Mouse (Mus musculus) cerebellum, adult (tissue): Measurements from ENCODE around the gene Dnal4.

Source experiments
- ATAC-seq: cut with Nextera tagmentation; 2 replicates; pipeline ENCODE4 v1.9.2; 2017; ENCODE audit warnings: mild to moderate bottlenecking, moderate library complexity, mixed read lengths; ENCODE audit not compliant: insufficient number of reproducible peaks, low FRiP score, low TSS enrichment

Dnal4 gene

DNA sequence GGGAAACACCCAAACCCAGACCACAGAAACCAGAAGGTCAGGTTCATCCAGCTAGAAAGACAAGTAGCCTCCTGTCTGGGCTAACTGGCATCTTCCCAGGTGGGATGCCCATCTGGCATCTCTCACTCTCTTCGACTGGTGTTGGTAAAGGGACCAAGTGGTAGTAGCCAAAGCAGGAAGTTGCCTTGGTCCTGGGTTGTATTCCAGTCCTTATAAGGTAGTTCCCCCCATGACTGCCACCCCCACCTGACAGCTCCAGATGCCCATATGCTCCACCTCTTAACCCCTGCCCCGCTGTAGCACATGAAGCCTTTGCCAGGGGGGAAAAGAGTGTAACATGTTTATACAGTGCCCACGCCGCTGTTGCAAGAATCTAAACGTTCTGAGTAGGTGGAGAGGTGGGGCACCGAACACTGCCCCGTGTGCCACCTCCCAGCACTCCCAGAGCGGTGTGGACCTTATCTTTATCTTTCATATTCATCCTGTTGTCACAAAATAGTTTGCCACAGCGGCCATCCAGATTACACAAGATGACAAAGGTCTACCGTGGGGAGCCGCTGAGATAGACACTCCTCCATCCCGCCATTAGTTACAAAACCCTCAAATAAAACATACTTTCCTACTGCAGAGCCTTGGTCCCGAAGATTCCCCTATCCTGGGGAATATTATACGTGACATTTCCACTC lies 36.3 kb downstream of the Dnal4 start:
- ATAC-seq = no peak

DNA sequence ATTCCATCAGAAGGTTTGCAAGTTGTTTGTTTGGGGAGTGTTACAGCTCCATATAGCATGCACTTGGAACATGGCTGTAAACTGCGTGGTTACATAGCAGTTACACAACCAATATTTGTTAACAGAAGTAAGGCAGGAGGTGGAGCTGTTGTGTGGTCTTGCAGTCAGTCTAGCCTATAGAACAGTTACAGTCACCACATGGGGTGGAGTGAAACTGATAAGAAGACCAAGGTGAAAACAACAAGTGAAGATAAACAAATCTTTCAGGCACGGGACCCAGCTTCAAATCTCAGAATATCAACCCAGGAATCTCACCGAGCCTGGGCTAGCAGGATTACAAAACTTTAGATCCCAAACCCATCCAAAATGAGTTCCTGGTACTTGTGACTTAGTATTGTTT lies 36.9 kb downstream of the Dnal4 start:
- ATAC-seq = no peak

DNA sequence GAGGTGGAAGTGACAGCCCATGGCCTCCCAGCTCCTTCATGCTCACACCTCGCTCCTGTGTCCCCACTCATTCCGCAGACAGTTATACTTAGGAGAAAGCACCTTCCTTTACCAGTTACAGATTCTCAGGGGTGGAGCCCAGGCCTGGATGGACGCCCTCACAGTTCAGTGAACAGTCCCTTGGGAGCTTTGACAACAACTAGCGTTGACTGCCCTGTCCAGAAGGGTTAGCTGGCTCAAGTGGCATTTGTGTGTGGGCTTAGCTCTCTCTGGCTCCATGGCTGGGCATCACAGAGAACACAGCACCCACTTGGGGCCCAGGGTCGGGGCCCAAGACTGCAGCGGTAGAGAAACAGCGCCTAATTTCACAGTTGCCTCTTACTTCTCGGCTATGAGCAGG lies 43.3 kb downstream of the Dnal4 start:
- no peak for ATAC-seq

DNA sequence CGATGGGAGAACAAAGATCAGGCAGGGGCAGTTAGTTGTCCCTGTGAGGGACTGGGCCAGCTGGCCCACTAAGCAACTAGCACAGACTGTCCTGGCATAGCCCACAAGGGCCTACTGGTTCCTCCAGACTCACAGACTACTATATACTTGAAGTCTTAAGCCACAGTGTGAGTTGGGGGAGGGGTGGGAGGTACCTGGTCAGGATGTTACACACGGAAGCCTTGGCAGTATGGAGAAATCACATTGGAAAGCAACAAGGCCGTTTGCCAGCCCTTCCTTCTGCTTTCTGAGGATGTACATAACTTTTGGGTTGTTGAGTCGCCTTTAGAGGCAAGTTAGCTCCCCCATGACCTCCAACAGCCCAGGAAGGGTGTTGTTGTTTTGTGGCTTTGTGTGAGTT lies 44.0 kb downstream of the Dnal4 start:
- no peak for ATAC-seq

GRCm38 (mm10) chr15:79733192-79733591 lies 44.5 kb downstream of the Dnal4 start:
- ATAC-seq = no peak

DNA sequence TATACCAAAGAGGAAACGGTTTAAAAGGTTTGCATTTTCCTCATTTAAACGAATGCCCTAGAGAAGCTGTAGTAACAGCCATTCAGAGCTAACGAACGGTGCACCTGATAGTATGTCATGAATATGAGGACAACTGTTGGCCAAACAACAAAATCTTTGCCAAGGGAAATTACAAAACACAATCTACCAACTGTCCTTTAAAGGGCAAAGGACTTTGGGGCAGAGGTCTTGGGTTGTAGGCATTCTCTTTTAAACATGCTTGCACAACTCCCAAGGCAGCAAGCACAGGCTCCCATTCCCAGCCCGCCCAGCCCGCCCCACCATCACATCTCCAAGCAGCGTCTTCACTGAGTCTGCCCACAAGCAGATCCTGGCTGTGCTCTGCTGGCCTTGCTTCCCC lies 46.1 kb downstream of the Dnal4 start:
- ATAC-seq = no peak

DNA sequence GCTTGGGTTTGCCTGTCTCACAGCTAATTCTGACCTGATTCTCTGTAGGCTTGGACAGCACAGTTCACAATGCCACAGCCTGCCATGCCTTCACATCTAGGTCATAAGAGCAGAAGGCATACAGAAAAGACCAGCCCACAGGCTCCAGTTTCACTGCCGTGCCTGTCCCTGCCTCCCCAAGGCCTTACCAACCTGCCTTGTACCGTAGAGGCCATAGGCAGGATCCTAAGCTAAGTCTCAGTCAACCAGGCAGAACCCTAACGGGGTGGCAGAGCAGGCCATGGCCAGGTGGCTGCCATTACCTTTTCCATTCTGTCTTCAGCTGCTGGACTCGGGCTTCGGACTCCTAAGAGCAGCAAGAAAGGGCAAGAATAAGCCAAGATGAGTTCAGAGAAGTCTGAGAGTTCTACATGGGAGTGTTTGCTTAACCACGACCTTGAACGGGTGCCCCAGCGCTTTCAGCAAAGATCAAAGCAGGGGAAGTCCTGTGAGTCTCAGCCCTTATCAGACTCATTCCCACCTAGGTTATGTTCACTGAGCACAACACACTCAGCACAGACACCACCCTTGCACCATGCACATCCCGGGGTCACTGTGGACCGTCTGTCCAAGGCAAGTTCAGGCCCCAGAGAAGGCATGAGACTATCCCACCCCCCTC lies 48.8 kb downstream of the Dnal4 start:
- ATAC-seq = no peak

- no peak for ATAC-seq
These were observed 49.3 kb downstream of the Dnal4 start for GRCm38 (mm10) chr15:79728311-79728710.

GRCm38 (mm10) chr15:79727840-79728239 lies 49.8 kb downstream of the Dnal4 start:
- no peak for ATAC-seq

DNA sequence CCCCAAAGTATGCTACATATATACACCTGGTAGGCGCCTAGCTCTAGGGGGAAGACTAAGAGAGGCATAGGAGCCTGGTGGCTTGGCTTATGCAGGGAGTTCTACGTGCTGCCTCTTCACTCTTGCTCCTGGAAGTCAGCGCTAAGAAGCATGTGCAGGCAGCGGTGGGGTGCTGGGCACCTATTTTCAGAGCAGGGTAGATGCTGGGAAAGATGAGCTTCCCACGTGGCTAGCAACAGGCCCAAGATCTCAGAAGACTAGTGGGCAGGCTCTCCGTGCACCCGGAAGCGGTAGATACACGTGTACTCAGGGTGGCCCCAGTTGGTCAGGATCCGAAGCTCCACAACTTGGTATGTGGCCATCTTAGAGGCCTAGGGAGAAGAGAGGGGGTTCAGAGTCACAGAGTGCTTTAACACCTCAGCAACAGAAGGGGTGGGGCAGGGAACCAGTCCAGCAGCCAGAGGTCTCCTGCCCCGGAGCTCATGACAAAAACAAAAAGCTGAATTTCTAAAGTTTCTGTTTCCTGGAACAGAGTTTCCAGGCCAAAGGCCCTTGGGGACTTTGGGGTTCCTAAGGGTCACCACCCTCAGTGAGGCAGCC lies 52.4 kb downstream of the Dnal4 start:
- no peak for ATAC-seq

GRCm38 (mm10) chr15:79723439-79723838 lies 54.2 kb downstream of the Dnal4 start:
- no peak for ATAC-seq

DNA sequence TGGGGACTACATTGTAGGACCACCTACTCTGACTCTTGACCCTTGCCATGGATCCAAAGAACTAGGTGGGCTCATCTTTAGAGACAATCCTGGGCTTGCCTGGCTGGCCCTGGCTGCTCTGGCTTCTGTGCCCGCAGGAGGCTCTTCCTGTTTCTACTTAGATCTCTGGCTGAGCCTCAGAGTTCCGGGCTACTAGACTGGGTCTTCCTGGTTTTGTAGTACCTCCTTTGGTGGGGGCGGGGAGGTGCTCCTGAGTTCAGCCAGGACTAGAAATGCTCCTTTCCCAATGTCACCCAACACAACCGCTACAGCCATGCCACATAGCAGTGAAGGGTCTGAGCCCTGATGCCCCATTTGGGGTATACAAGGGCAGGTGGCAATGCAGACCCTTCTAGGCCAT lies 56.9 kb downstream of the Dnal4 start:
- ATAC-seq = no peak

- no peak for ATAC-seq
These were observed 57.4 kb downstream of the Dnal4 start for GRCm38 (mm10) chr15:79720267-79720666.

DNA sequence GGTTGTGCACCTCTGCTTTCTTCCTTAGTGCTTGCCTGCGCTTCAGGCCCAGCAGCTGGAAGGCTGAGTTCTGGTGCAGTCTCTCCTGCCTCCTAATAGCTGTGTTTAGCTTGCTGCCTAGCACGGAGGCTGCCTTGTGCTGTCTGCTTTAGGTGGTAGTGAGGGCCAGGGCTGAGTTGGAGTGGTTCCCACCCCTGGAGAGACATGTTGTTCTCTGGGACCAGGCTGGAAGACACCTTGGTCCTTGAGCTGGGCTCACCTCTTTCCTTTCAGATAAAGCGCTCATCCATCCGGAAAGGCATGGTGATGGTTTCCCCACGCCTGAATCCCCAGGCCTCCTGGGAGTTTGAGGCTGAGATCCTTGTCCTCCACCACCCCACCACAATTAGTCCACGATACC lies 60.9 kb downstream of the Dnal4 start:
- no peak for ATAC-seq

- ATAC-seq = peak; percentile 68; the same call in 1 of the 2 replicates
These were observed 62.0 kb downstream of the Dnal4 start for GRCm38 (mm10) chr15:79715646-79716045.
